Mouse (Mus musculus): ENCODE data around the gene Vdac2. TPM values are rescaled to one million over a fixed set of nuclear protein-coding genes. Genes with fewer than 3 reads are reported as not detected.

Gene Vdac2
- 11.8 and 15.6 TPM in 2 replicates for polyA plus RNA-seq (2012)

- H3K9me3 ChIP-seq (ENCODE audit: control insufficient read depth, low read length): no peaks in the 10 kb centered on the region
- peaks cover 67% of the 10 kb centered on the region for H3K4me1 ChIP-seq (ENCODE audit: control insufficient read depth)
- no peaks in the 10 kb centered on the region for H3K36me3 ChIP-seq (ENCODE audit: control insufficient read depth)
- H3K27me3 ChIP-seq (ENCODE audit: control insufficient read depth): no peaks in the 10 kb centered on the region
- TF ChIP-seq TAL1 (IDR thresholded peaks at IDR 0.05; ENCODE audit: low read length) (no peak), GATA1 (IDR thresholded peaks at IDR 0.05; ENCODE audit: low read length) (no peak)
- H3K4me3 ChIP-seq (replicated peaks): no peak within 1 kb of the TSS
Observed at GRCm38 (mm10) chr14:21824938-21825337, at the start of gene Vdac2. TSS of gene Vdac2 (plus strand) at chr14:21825238.

GRCm38 (mm10) chr14:21776201-21776600 lies 48.8 kb upstream of the Vdac2 start:
- no peak for TF ChIP-seq GATA1 (IDR thresholded peaks at IDR 0.05; ENCODE audit: low read length)
- no peak for TF ChIP-seq TAL1 (IDR thresholded peaks at IDR 0.05; ENCODE audit: low read length)
- H3K4me3 ChIP-seq (replicated peaks): no peak overlapping the region
- peaks cover 5% of the 10 kb centered on the region for H3K4me1 ChIP-seq (ENCODE audit: control insufficient read depth)
- peaks cover 38% of the 10 kb centered on the region for H3K36me3 ChIP-seq (ENCODE audit: control insufficient read depth)
- no peaks in the 10 kb centered on the region for H3K9me3 ChIP-seq (ENCODE audit: control insufficient read depth, low read length)
- no peaks in the 10 kb centered on the region for H3K27me3 ChIP-seq (ENCODE audit: control insufficient read depth)

GRCm38 (mm10) chr14:21786500-21786899 lies 38.5 kb upstream of the Vdac2 start:
- Histone ChIP-seq H3K9me3 (ENCODE audit: control insufficient read depth, low read length) (no peaks in the 10 kb centered on the region), H3K4me3 (replicated peaks) (no peak overlapping the region), H3K36me3 (ENCODE audit: control insufficient read depth) (peaks cover 50% of the 10 kb centered on the region), H3K27me3 (ENCODE audit: control insufficient read depth) (no peaks in the 10 kb centered on the region), H3K4me1 (ENCODE audit: control insufficient read depth) (no peaks in the 10 kb centered on the region; the same call in none of the 2 replicates)
- no peak for TF ChIP-seq TAL1 (IDR thresholded peaks at IDR 0.05; ENCODE audit: low read length)
- no peak for TF ChIP-seq GATA1 (IDR thresholded peaks at IDR 0.05; ENCODE audit: low read length)

- Histone ChIP-seq H3K9me3 (ENCODE audit: control insufficient read depth, low read length) (no peaks in the 10 kb centered on the region), H3K27me3 (ENCODE audit: control insufficient read depth) (no peaks in the 10 kb centered on the region), H3K4me3 (replicated peaks) (no peak overlapping the region), H3K36me3 (ENCODE audit: control insufficient read depth) (peaks cover 55% of the 10 kb centered on the region), H3K4me1 (ENCODE audit: control insufficient read depth) (no peaks in the 10 kb centered on the region; the same call in none of the 2 replicates)
- no peak for TF ChIP-seq GATA1 (IDR thresholded peaks at IDR 0.05; ENCODE audit: low read length)
- TF ChIP-seq TAL1 (IDR thresholded peaks at IDR 0.05; ENCODE audit: low read length): no peak
Observed at GRCm38 (mm10) chr14:21787374-21787773, 37.7 kb upstream of the Vdac2 start.

GRCm38 (mm10) chr14:21788121-21788520 lies 36.9 kb upstream of the Vdac2 start:
- no peak for TF ChIP-seq GATA1 (IDR thresholded peaks at IDR 0.05; ENCODE audit: low read length)
- no peak for TF ChIP-seq TAL1 (IDR thresholded peaks at IDR 0.05; ENCODE audit: low read length)
- Histone ChIP-seq H3K9me3 (ENCODE audit: control insufficient read depth, low read length) (no peaks in the 10 kb centered on the region), H3K4me3 (replicated peaks) (no peak overlapping the region), H3K4me1 (ENCODE audit: control insufficient read depth) (no peaks in the 10 kb centered on the region; the same call in none of the 2 replicates), H3K27me3 (ENCODE audit: control insufficient read depth) (no peaks in the 10 kb centered on the region), H3K36me3 (ENCODE audit: control insufficient read depth) (peaks cover 61% of the 10 kb centered on the region)

- TF ChIP-seq GATA1 (IDR thresholded peaks at IDR 0.05; ENCODE audit: low read length) (no peak), TAL1 (IDR thresholded peaks at IDR 0.05; ENCODE audit: low read length) (no peak)
- no peak overlapping the region for H3K4me3 ChIP-seq (replicated peaks)
Observed at GRCm38 (mm10) chr14:21790585-21791251, 34.3 kb upstream of the Vdac2 start.

GRCm38 (mm10) chr14:21791722-21792121 lies 33.3 kb upstream of the Vdac2 start:
- Histone ChIP-seq H3K36me3 (ENCODE audit: control insufficient read depth) (peaks cover 54% of the 10 kb centered on the region), H3K27me3 (ENCODE audit: control insufficient read depth) (no peaks in the 10 kb centered on the region), H3K9me3 (ENCODE audit: control insufficient read depth, low read length) (no peaks in the 10 kb centered on the region), H3K4me3 (replicated peaks) (no peak overlapping the region), H3K4me1 (ENCODE audit: control insufficient read depth) (no peaks in the 10 kb centered on the region; the same call in none of the 2 replicates)
- TF ChIP-seq TAL1 (IDR thresholded peaks at IDR 0.05; ENCODE audit: low read length) (no peak), GATA1 (IDR thresholded peaks at IDR 0.05; ENCODE audit: low read length) (no peak)

More at GRCm38 (mm10) chr14:21790585-21791251, 34.3 kb upstream of the Vdac2 start:
- no peaks in the 10 kb centered on the region; the same call in none of the 2 replicates for H3K4me1 ChIP-seq (ENCODE audit: control insufficient read depth)
- peaks cover 58% of the 10 kb centered on the region for H3K36me3 ChIP-seq (ENCODE audit: control insufficient read depth)
- H3K27me3 ChIP-seq (ENCODE audit: control insufficient read depth): no peaks in the 10 kb centered on the region
- H3K9me3 ChIP-seq (ENCODE audit: control insufficient read depth, low read length): no peaks in the 10 kb centered on the region

- peaks cover 53% of the 10 kb centered on the region for H3K36me3 ChIP-seq (ENCODE audit: control insufficient read depth)
Observed at GRCm38 (mm10) chr14:21792250-21792649, 32.8 kb upstream of the Vdac2 start.

GRCm38 (mm10) chr14:21800641-21801040 lies 24.4 kb upstream of the Vdac2 start:
- peaks cover 13% of the 10 kb centered on the region for H3K36me3 ChIP-seq (ENCODE audit: control insufficient read depth)
- TF ChIP-seq TAL1 (IDR thresholded peaks at IDR 0.05; ENCODE audit: low read length) (no peak), GATA1 (IDR thresholded peaks at IDR 0.05; ENCODE audit: low read length) (no peak)
- H3K27me3 ChIP-seq (ENCODE audit: control insufficient read depth): no peaks in the 10 kb centered on the region
- no peaks in the 10 kb centered on the region for H3K9me3 ChIP-seq (ENCODE audit: control insufficient read depth, low read length)
- H3K4me1 ChIP-seq (ENCODE audit: control insufficient read depth): no peaks in the 10 kb centered on the region
- no peak overlapping the region for H3K4me3 ChIP-seq (replicated peaks)

More at GRCm38 (mm10) chr14:21792250-21792649, 32.8 kb upstream of the Vdac2 start:
- Histone ChIP-seq H3K4me3 (replicated peaks) (no peak overlapping the region), H3K27me3 (ENCODE audit: control insufficient read depth) (no peaks in the 10 kb centered on the region), H3K4me1 (ENCODE audit: control insufficient read depth) (no peaks in the 10 kb centered on the region; the same call in 1 of the 2 replicates), H3K9me3 (ENCODE audit: control insufficient read depth, low read length) (no peaks in the 10 kb centered on the region)
- TF ChIP-seq GATA1 (IDR thresholded peaks at IDR 0.05; ENCODE audit: low read length) (no peak), TAL1 (IDR thresholded peaks at IDR 0.05; ENCODE audit: low read length) (no peak)
